Mouse (Mus musculus): ENCODE data around the gene Tmem266.

Gene Tmem266

DNA sequence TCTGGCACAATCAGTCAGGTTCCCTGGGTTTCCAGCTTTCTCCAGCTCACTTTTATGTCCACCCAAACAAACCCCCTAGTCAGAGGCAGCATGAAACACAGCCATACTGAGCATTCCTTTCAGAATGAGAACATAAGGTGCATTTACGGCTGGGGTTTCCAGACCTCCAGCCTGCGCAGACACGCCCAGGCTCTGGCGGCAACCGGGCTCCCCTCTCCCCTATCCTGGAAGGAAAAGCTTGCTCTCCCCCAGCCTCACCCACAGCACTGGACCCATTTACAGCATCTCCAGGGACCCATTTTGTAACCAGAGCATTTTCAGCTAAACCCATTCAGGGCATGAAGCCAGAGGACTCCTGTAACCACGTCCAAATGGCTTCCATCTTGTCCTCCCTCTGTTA, 123.3 kb downstream of the Tmem266 start:
- DNase-seq (ENCODE audit: low spot score in 2 of 2): no peak

DNA sequence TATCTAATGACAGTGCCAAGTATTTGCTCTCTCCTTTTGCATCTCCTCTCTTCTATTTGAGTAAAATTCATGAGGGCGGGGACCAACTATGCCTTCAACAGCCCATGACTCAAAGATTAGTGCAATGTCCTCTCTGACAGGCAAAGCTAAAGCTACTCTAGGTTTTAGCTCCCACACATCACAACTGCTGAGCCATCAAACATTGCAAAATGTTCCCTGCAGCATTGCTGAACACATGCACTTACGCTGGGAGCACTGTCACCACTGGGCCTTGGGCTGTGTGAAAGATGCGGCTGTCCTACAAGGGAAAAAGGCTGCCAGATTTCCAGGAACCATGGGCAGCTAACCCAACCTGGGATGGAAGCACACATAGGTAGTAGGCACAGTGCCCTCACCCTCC, 124.7 kb downstream of the Tmem266 start:
- no peak for DNase-seq (ENCODE audit: low spot score in 2 of 2)

DNA sequence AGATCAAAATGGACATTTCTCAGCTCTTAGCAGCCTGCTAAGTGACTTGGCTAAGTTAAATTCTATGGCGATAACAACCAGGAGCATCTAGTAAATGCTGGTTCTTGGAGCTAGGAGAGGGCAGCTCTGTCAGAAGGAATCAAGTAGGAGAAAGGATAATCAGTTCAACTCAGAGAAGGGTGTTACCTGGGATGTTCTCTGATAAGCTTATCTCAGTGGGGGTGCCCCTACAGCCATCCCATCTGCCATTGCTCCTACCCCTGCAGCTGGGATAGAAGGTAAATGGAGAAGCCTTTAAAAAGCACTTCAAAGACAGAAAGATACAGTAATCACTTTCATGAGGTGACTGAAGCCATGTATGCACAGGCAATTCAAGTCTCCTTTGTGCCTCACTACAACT, 126.2 kb downstream of the Tmem266 start:
- DNase-seq (ENCODE audit: low spot score in 2 of 2): no peak

- no peak for DNase-seq (ENCODE audit: low spot score in 2 of 2)
Measured at GRCm38 (mm10) chr9:55453366-55453765, 126.7 kb downstream of the Tmem266 start.

DNA sequence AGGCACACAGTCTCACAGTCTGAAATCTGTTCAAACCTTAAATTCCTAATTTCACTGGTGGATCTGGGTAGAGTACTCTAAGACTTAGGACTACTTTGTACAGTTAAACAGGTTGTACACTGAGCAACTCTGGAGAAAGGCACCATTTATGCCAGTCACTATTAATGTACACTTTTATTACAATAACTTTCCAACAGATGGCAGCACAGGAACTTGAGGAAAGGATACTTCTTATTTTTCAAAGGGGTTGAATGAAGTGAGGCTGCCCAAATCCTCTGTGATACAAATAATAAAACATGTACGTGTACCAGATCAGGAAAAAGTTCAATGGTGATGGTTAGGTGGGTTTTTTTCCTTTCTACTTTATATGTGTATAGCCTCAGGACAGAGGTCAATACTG, 141.7 kb downstream of the Tmem266 start:
- DNase-seq (ENCODE audit: low spot score in 2 of 2): no peak

DNA sequence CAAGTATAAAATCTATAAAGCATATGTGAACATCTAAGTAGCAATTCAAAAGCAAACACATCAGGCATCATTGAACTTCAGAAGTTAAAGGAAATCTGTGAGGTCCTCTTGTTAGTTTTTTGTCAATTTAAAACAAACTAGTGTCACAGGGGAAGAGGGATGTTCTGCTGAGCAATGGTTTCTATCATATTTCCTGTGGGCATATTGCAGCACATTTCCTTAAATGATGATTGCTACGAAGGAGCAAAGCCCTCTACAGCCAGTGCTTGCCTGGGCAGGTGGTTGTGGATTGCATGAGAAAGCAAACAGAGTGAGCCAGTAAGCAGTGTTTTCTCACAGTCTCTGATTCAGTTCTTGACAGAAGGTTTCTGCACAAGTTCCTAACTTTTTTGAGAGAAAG, 149.4 kb downstream of the Tmem266 start:
- DNase-seq (ENCODE audit: low spot score in 2 of 2): no peak

- DNase-seq (ENCODE audit: low spot score in 2 of 2): no peak
Measured at GRCm38 (mm10) chr9:55478699-55479098, 152.0 kb downstream of the Tmem266 start.

GRCm38 (mm10) chr9:55482116-55482515, 155.4 kb downstream of the Tmem266 start:
- peak in 1 of 2 experiments; percentile 4 for DNase-seq (ENCODE audit: low spot score in 2 of 2)
